Mouse (Mus musculus) liver, embryonic 14.5 days (tissue): Measurements from ENCODE around the gene Tmem184a. TPM values are rescaled to one million over a fixed set of nuclear protein-coding genes. Genes with fewer than 3 reads are reported as not detected.

Experiments used
- ATAC-seq: fragments of 200-750 bp; cut with Nextera tagmentation; 2 replicates; pipeline ENCODE4 v1.8.0; 2017; ENCODE audit warnings: moderate number of reproducible peaks, mild to moderate bottlenecking, moderate library complexity; ENCODE audit not compliant: insufficient read depth
- DNase-seq, 3 experiments: peaks; one replicate each; pipeline ENCODE4 v3.0.0-alpha.2; 2012 to 2013; ENCODE audit warnings: low read depth in 3 of 3, low spot score in 3 of 3
- H3K27ac ChIP-seq: fragments of 300-500 bp; sonication (generic); 2 replicates; pipeline ENCODE4 v1.5.1; 2014; ENCODE audit warnings: moderate library complexity, mild to moderate bottlenecking, control low read depth, inconsistent platforms
- H3K27me3 ChIP-seq: fragments of 300-500 bp; sonication (generic); 2 replicates; pipeline ENCODE4 v1.6.1; 2014; ENCODE audit warnings: mild to moderate bottlenecking, low read length, moderate library complexity; ENCODE audit not compliant: control insufficient read depth, insufficient read depth
- H3K36me3 ChIP-seq: fragments of 300-500 bp; sonication (generic); replicated peaks from 2 replicates; pipeline ENCODE4 v1.6.1; 2014; ENCODE audit warnings: low read depth; ENCODE audit not compliant: control insufficient read depth, insufficient read depth
- H3K4me1 ChIP-seq, 2 experiments: fragments of 200-500 bp in 1 of 2; fragments of 300-500 bp in 1 of 2; sonication (generic) in 1 of 2; replicated peaks; 2 replicates each; pipeline ENCODE4 v1.6.1; 2012 to 2014; ENCODE audit warnings: antibody characterized with exemption in 1 of 2, inconsistent platforms in 1 of 2, low read length in 1 of 2; ENCODE audit not compliant: control insufficient read depth in 2 of 2, insufficient read depth in 2 of 2
- H3K4me2 ChIP-seq: fragments of 300-500 bp; sonication (generic); 2 replicates; pipeline ENCODE4 v1.6.1; 2014; ENCODE audit warnings: low read depth, mild to moderate bottlenecking, control low read depth, moderate library complexity
- H3K4me3 ChIP-seq, 2 experiments: fragments of 200-500 bp in 1 of 2; fragments of 300-500 bp in 1 of 2; sonication (generic) in 1 of 2; 2 replicates each; pipeline ENCODE4 v1.5.1; 2012 to 2014; ENCODE audit warnings: low read depth in 2 of 2, low read length in 2 of 2, mild to moderate bottlenecking in 2 of 2, control low read depth in 1 of 2, inconsistent platforms in 1 of 2, moderate library complexity in 1 of 2; ENCODE audit not compliant: insufficient read depth in 1 of 2
- H3K9ac ChIP-seq: fragments of 300-500 bp; sonication (generic); replicated peaks from 2 replicates; pipeline ENCODE4 v1.6.1; 2014; ENCODE audit warnings: mild to moderate bottlenecking, control low read depth, moderate library complexity
- H3K9me3 ChIP-seq: fragments of 300-500 bp; sonication (generic); 2 replicates; pipeline ENCODE4 v1.6.1; 2016; ENCODE audit warnings: low read length, mixed read lengths; ENCODE audit not compliant: control insufficient read depth
- CTCF ChIP-seq: IDR thresholded peaks from 2 replicates; pipeline ENCODE4 v1.5.1; 2016; ENCODE audit warnings: antibody characterized with exemption, low read depth, control low read depth
- EP300 ChIP-seq: IDR thresholded peaks from 2 replicates; pipeline ENCODE4 v1.6.1; 2016; ENCODE audit warnings: antibody characterized with exemption, low read depth
- WGBS: fragments of 180-500 bp; shearing (Covaris S2); extraction: QIAGEN DNeasy Blood & Tissue Kit; methylation state at CpG from one replicate; pipeline ENCODE4 v1.1.7; 2014; ENCODE audit not compliant: insufficient replicate concordance; 5-methylcytosine and 5-hydroxymethylcytosine counted together
- polyA plus RNA-seq, 2 experiments: library from polyadenylated mRNA; depleted of rRNA in 1 of 2; stranded (reverse) in 1 of 2; unstranded in 1 of 2; fragments of >200 nt; fragmentation: Nextera tagmentation in 1 of 2; extraction: Ambion mirVana in 1 of 2; gene quantifications; 2 replicates each; pipeline versions ENCODE4 v1.2.1 to v1.2.3; 2012 to 2014

Tmem184a gene
- polyA plus RNA-seq, 2 experiments = 0.75 to 1.2 TPM

- Histone ChIP-seq H3K27me3 (no peaks in the 10 kb centered on the region), H3K9me3 (no peaks in the 10 kb centered on the region; the same call in 1 of the 2 replicates), H3K4me3 (peak overlapping the region in 1 of 2 experiments; percentile 15; a peak in 2 of 4 replicates), H3K4me2 (peak overlapping the region; percentile 66), H3K4me1 (peaks cover 40 to 45% of the 10 kb centered on the region in 2 experiments), H3K27ac (peak overlapping the region; percentile 95), H3K9ac (peak overlapping the region; percentile 65), H3K36me3 (peaks cover 45% of the 10 kb centered on the region)
- DNase-seq (peak in 2 of 3 experiments; percentile 54 to 63), ATAC-seq (peak; percentile 28; the same call in 1 of the 2 replicates)
- 56% methylated on average over 8 of the region's 8 CpGs for WGBS
- TF ChIP-seq EP300 (no peak), CTCF (no peak)
Observed at GRCm38 (mm10) chr5:139803165-139803564, 16.6 kb downstream of the Tmem184a start.

GRCm38 (mm10) chr5:139801880-139802279, 17.8 kb downstream of the Tmem184a start:
- H3K36me3 ChIP-seq = peaks cover 47% of the 10 kb centered on the region
- no peaks in the 10 kb centered on the region for H3K9me3 ChIP-seq
- DNase-seq = no peak
- H3K4me2 ChIP-seq = no peak overlapping the region
- no peak overlapping the region for H3K9ac ChIP-seq
- no peak for ATAC-seq
- peak overlapping the region; percentile 95; the same call in 1 of the 2 replicates for H3K27ac ChIP-seq
- TF ChIP-seq EP300 = no peak
- TF ChIP-seq CTCF = no peak
- WGBS = 82% methylated on average over 10 of the region's 10 CpGs
- peaks cover 40 to 49% of the 10 kb centered on the region in 2 experiments for H3K4me1 ChIP-seq
- no peak overlapping the region for H3K4me3 ChIP-seq
- no peaks in the 10 kb centered on the region for H3K27me3 ChIP-seq

- 89% methylated on average over 8 of the region's 8 CpGs for whole genome bisulfite sequencing
- Histone ChIP-seq H3K36me3 (peaks cover 52% of the 10 kb centered on the region), H3K27me3 (no peaks in the 10 kb centered on the region), H3K9me3 (no peaks in the 10 kb centered on the region), H3K27ac (no peak overlapping the region; the same call in 1 of the 2 replicates), H3K9ac (no peak overlapping the region), H3K4me1 (peaks cover 38 to 48% of the 10 kb centered on the region in 2 experiments), H3K4me3 (no peak overlapping the region), H3K4me2 (no peak overlapping the region)
- TF ChIP-seq EP300 = no peak
- TF ChIP-seq CTCF = no peak
- ATAC-seq (no peak), DNase-seq (no peak)
Observed at GRCm38 (mm10) chr5:139801231-139801630, 18.5 kb downstream of the Tmem184a start.

- H3K4me3 ChIP-seq = no peak overlapping the region
- H3K9me3 ChIP-seq = no peaks in the 10 kb centered on the region
- DNase-seq (no peak), ATAC-seq (no peak)
- no peaks in the 10 kb centered on the region for H3K27me3 ChIP-seq
- peaks cover 61% of the 10 kb centered on the region for H3K36me3 ChIP-seq
- TF ChIP-seq EP300 (no peak), CTCF (no peak)
- H3K27ac ChIP-seq = no peak overlapping the region
- peaks cover 32 to 48% of the 10 kb centered on the region in 2 experiments for H3K4me1 ChIP-seq
- 92% methylated on average over 33 of the region's 33 CpGs for WGBS
- H3K4me2 ChIP-seq = no peak overlapping the region
- H3K9ac ChIP-seq = no peak overlapping the region
Observed at GRCm38 (mm10) chr5:139799801-139800590, 19.7 kb downstream of the Tmem184a start.

GRCm38 (mm10) chr5:139799041-139799440, 20.7 kb downstream of the Tmem184a start:
- Histone ChIP-seq H3K9ac (no peak overlapping the region), H3K4me2 (no peak overlapping the region), H3K27ac (no peak overlapping the region), H3K4me1 (peaks cover 34 to 50% of the 10 kb centered on the region in 2 experiments), H3K9me3 (no peaks in the 10 kb centered on the region), H3K4me3 (no peak overlapping the region), H3K36me3 (peaks cover 64% of the 10 kb centered on the region), H3K27me3 (no peaks in the 10 kb centered on the region)
- DNase-seq (no peak), ATAC-seq (no peak)
- no peak for TF ChIP-seq CTCF
- TF ChIP-seq EP300 = no peak
- 91% methylated on average over 9 of the region's 9 CpGs for WGBS
